Mouse (Mus musculus) forebrain, embryonic 10.5 days (tissue): ENCODE results near the gene Ldhc. TPM values are rescaled to one million over a fixed set of nuclear protein-coding genes. Genes with fewer than 3 reads are reported as not detected.
"Not testable (repeated sequence)": the region's sequence is repeated elsewhere in the genome, so short reads cannot be mapped to it uniquely, and the experiment has no call there.

ENCODE experiments used
- DNase-seq: peaks from one replicate; pipeline ENCODE4 v3.0.0-alpha.2; 2017; ENCODE audit warnings: low spot score; ENCODE audit errors: extremely low spot score
- H3K27ac ChIP-seq: fragments of 300-500 bp; sonication (generic); 2 replicates; pipeline ENCODE4 v1.5.1; 2016; ENCODE audit warnings: mild to moderate bottlenecking
- H3K27me3 ChIP-seq: fragments of 300-500 bp; sonication (generic); 2 replicates; pipeline ENCODE4 v1.6.1; 2016; ENCODE audit warnings: mild to moderate bottlenecking; ENCODE audit not compliant: poor library complexity, severe bottlenecking
- H3K36me3 ChIP-seq: fragments of 300-500 bp; sonication (generic); replicated peaks from 2 replicates; pipeline ENCODE4 v1.6.1; 2016; ENCODE audit warnings: mild to moderate bottlenecking, moderate library complexity
- H3K4me1 ChIP-seq: fragments of 300-500 bp; sonication (generic); 2 replicates; pipeline ENCODE4 v1.6.1; 2016
- H3K4me3 ChIP-seq: fragments of 300-500 bp; sonication (generic); 2 replicates; pipeline ENCODE4 v1.5.1; 2016; ENCODE audit warnings: mild to moderate bottlenecking, moderate library complexity
- H3K9me3 ChIP-seq: fragments of 300-500 bp; sonication (generic); 2 replicates; pipeline ENCODE4 v1.6.1; 2016; ENCODE audit warnings: mild to moderate bottlenecking, moderate library complexity
- WGBS: fragments of 180-500 bp; shearing (Covaris S2); methylation state at CpG from one replicate; pipeline ENCODE4 v1.1.7; 2016; 5-methylcytosine and 5-hydroxymethylcytosine counted together
- polyA plus RNA-seq: library from polyadenylated mRNA; unstranded; fragments of >200 nt; fragmentation: Nextera tagmentation; extraction: Ambion mirVana; gene quantifications from 2 replicates; pipeline ENCODE4 v1.2.1, GENCODE M21; 2016

The Ldhc gene
- 0.17 TPM in 1 of 2 replicates, not detected in the other for polyA plus RNA-seq

- H3K4me1 ChIP-seq, result no peaks in the 10 kb centered on the region
- H3K9me3 ChIP-seq, result no peaks in the 10 kb centered on the region
- H3K36me3 ChIP-seq, result peaks cover 7% of the 10 kb centered on the region
- WGBS, result 36% methylated on average over 10 of the region's 10 CpGs
- DNase-seq, result no peak
- no peaks in the 10 kb centered on the region for H3K27me3 ChIP-seq
- H3K4me3 ChIP-seq, result no peak within 1 kb of the TSS
- H3K27ac ChIP-seq, result no peak within 1 kb of the TSS
These were observed at the start of gene Ldhc for GRCm38 (mm10) chr7:46860996-46861395. Ldhc (plus strand) TSS chr7:46861203.

DNA sequence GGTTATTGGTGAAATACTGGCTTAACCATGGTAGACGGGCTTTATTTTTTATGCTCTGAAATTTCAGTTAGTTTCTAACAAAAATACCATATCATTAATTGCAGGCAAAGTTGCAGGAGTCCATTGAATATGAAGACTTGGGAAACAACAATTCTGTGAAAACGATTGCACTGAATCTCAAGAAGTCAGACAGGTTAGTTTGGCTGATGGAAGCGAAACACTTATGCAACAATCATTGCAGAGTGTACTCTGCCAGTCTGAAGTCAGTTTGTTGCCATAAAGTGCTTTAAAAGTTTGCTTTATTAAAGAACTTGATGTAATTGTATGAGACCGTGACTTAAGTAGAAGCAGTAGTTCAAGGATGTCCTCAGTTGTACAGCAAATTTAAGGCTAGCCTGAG, 47.0 kb upstream of the Ldhc start:
- H3K9me3 ChIP-seq, result no peaks in the 10 kb centered on the region
- no peaks in the 10 kb centered on the region for H3K27me3 ChIP-seq
- no peaks in the 10 kb centered on the region for H3K4me1 ChIP-seq
- no peak overlapping the region for H3K4me3 ChIP-seq
- 92% methylated on average over 4 of the region's 4 CpGs for WGBS
- H3K27ac ChIP-seq, result no peak overlapping the region
- H3K36me3 ChIP-seq, result peaks cover 97% of the 10 kb centered on the region
- no peak for DNase-seq

DNA sequence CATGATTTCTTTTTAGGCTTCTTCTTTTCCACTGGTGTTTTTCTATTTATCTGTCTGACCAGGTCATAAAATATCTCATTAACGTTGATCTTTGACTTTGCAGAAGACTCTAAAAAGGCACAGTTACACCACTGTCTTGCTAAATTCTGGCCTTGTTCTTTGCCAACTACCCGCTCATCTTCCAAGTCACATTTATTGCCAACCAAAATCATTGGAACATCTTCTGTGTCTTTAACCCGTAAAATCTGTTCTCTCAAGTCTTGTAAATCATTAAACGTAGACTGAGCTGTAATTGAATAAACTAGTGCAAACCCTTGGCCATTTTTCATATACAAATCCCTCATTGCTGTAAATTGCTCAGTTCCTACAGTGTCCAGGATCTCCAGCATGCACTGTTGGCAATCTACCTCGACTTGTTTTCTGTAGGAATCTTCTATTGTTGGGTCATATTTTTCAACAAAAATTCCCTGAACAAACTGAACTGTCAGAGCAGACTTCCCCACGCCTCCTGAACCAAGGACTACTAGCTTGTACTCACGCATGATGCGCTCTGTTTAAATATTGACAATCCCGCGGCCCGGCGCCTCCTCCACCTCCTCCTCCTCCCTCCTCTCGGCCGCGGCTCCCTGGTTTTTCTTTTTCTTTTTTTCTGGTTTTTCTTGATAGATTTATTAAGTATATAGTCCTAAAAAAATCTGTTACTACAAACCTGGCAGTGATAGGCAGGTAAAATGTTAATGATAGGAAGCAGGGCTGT, 39.9 kb upstream of the Ldhc start:
- H3K36me3 ChIP-seq, result peaks cover 79% of the 10 kb centered on the region
- not testable (repeated sequence) for H3K4me1 ChIP-seq, H3K27me3 ChIP-seq, H3K9me3 ChIP-seq, H3K27ac ChIP-seq, H3K4me3 ChIP-seq, DNase-seq
- 96% methylated on average over 15 of the region's 15 CpGs for WGBS

DNA sequence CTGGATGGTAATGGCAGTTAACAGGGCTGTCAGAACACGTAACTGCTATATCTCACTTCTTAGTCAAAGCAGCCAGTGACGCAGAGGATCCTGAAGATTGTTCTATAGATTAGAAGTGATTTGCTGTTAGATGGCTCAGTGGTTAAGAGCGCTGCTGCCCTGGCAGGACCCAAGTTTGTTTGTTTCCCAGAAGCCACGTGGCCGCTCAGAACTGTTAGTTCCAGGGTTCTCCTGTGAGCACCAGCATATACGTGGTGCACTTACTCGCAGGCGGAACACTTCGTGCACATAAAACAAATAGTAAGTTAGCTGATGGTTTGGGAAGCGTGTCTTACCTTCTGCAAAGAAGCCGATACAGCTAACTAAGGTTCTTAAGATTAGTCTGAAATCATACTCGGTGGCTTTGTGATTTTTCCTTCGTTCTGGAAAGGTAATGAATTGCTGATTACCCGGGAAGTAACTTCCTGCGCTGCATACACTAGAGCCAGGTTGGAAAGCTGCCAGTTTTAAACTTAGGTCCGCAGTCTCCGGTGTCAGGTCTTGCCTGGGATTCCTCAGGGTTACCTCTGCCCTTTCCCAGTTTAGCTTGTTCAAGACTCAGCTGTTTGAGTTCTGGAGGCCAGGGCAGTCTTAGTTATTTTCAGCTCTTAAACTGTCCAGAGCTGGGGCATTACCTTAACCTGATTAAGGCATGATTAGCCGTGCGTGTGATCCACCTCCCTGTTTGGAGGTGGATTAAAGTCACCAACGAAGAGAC, 33.8 kb upstream of the Ldhc start:
- Histone ChIP-seq H3K9me3 (no peaks in the 10 kb centered on the region), H3K4me3 (no peak overlapping the region), H3K27ac (no peak overlapping the region), H3K36me3 (peaks cover 24% of the 10 kb centered on the region), H3K4me1 (peaks cover 5% of the 10 kb centered on the region; the same call in 1 of the 2 replicates), H3K27me3 (no peaks in the 10 kb centered on the region)
- 87% methylated on average over 20 of the region's 20 CpGs for WGBS
- DNase-seq, result no peak

DNA sequence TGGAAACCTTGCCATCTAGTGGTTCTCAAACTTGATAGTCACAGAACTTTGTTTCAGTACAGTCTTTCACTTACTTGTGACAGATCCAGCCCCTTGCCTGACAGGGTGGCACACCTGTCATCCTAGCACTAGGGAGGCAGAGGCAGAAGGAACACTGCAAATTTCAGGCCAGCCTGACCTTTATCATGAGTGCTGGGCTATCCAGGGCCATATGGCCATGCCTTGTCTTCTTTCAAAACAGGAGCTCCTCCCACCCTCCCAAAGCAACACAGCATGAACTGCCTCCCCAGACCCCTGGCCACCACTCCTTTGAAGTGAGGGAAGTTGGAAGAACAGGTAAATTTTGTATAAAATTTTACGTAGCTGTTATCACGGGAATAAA, 33.2 kb upstream of the Ldhc start:
- Histone ChIP-seq H3K4me1 (peaks cover 5% of the 10 kb centered on the region; the same call in 1 of the 2 replicates), H3K4me3 (no peak overlapping the region), H3K36me3 (peaks cover 19% of the 10 kb centered on the region), H3K27me3 (no peaks in the 10 kb centered on the region), H3K9me3 (no peaks in the 10 kb centered on the region), H3K27ac (no peak overlapping the region)
- DNase-seq, result no peak
- WGBS, result 93% methylated on average over 2 of the region's 2 CpGs

GRCm38 (mm10) chr7:46829911-46830310, 31.1 kb upstream of the Ldhc start:
- no peak for DNase-seq
- Histone ChIP-seq H3K27ac (no peak overlapping the region), H3K9me3 (no peaks in the 10 kb centered on the region), H3K4me1 (peaks cover 6% of the 10 kb centered on the region), H3K36me3 (no peaks in the 10 kb centered on the region), H3K4me3 (no peak overlapping the region), H3K27me3 (no peaks in the 10 kb centered on the region)
- 92% methylated on average over 12 of the region's 12 CpGs for WGBS

DNA sequence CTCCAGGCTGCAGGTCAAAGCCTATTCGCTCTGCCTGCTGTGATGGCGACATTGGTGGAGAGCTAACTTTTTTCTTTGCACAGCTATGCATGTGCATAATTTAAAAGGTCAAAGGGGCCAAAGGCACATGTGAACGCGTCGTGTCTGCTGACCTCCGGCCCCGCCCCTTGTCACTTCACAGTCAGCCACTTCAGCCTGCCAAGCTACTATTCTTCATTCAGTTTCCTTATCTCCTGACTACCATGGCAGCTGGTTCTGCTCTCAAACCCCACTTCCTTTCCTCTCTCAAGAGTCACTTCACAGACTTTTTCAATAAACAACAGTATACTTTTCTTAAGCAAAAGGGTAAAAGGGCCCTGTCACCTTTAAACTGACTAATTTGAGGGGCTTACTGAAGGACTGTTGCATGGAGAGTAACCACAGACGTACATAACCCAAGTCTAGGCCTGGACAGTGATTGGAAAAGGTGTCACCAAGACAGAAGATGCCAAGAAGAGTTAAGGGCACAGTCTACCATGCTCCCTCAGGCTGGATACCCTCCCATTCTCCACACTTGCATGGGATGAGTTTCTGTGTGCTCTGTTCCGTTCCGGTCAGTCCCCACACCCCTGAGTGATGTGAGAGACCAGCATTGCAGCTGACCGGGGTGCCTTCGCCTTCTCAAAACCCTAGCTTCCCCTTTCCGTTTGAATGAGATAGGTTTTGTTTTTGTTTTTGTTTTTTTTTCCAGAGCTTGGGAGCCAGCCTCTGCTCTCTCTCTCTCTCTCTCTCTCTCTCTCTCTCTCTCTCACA, 30.0 kb upstream of the Ldhc start:
- WGBS, result 73% methylated on average over 13 of the region's 13 CpGs
- Histone ChIP-seq H3K9me3 (no peaks in the 10 kb centered on the region), H3K4me3 (no peak overlapping the region), H3K4me1 (peaks cover 13% of the 10 kb centered on the region), H3K27ac (no peak overlapping the region), H3K36me3 (no peaks in the 10 kb centered on the region), H3K27me3 (no peaks in the 10 kb centered on the region)
- no peak for DNase-seq

DNA sequence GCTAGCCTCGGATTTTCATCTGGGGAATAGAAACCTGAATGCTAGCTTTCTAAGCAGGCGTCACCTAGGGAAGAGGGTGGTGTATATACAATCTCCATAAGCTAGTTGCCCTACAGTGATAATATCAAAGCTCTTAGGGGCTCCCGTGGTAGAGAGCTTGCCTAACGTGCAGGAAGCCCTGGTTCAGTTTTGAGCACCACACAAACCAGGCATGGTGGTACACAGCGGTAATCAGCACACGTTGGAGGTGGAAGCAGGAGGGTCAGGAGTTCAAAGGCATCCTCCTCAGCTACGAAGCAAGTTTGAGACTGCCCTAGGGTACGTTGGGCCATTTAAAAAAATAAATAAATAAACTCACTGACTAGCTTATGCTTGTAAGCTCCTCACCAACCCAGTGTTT, 29.3 kb upstream of the Ldhc start:
- Histone ChIP-seq H3K4me3 (no peak overlapping the region), H3K4me1 (peaks cover 13% of the 10 kb centered on the region), H3K27me3 (no peaks in the 10 kb centered on the region), H3K9me3 (no peaks in the 10 kb centered on the region), H3K27ac (no peak overlapping the region), H3K36me3 (no peaks in the 10 kb centered on the region)
- no peak for DNase-seq
- WGBS, result 81% methylated on average over 8 of the region's 8 CpGs

- H3K36me3 ChIP-seq, H3K27me3 ChIP-seq, H3K4me3 ChIP-seq, H3K9me3 ChIP-seq, DNase-seq, H3K27ac ChIP-seq: not testable (repeated sequence)
- peaks cover 15% of the 10 kb centered on the region for H3K4me1 ChIP-seq
- 93% methylated on average over 11 of the region's 11 CpGs for WGBS
These were observed 28.7 kb upstream of the Ldhc start for GRCm38 (mm10) chr7:46832112-46832810.

- Histone ChIP-seq H3K4me1 (peaks cover 23% of the 10 kb centered on the region), H3K4me3 (no peak overlapping the region), H3K27me3 (no peaks in the 10 kb centered on the region), H3K27ac (no peak overlapping the region), H3K36me3 (no peaks in the 10 kb centered on the region), H3K9me3 (no peaks in the 10 kb centered on the region)
- no peak for DNase-seq
- 84% methylated on average over 6 of the region's 6 CpGs for WGBS
These were observed 27.7 kb upstream of the Ldhc start for GRCm38 (mm10) chr7:46833266-46833665.

- Histone ChIP-seq H3K27ac (no peak overlapping the region), H3K9me3 (no peaks in the 10 kb centered on the region), H3K36me3 (no peaks in the 10 kb centered on the region), H3K4me3 (no peak overlapping the region), H3K4me1 (peaks cover 28% of the 10 kb centered on the region), H3K27me3 (0 out of 2 replicates have a peak, but pooled peaks cover 1% of the 10 kb centered on the region)
- no peak for DNase-seq
- WGBS, result 90% methylated on average over 7 of the region's 7 CpGs
These were observed 27.2 kb upstream of the Ldhc start for GRCm38 (mm10) chr7:46833670-46834255.
